Mouse (Mus musculus) kidney, embryonic 14.5 days (tissue): ENCODE results near the gene Cyp2a5. TPM values are rescaled to one million over a fixed set of nuclear protein-coding genes. Genes with fewer than 3 reads are reported as not detected.
"Not testable (repeated sequence)": the region's sequence is repeated elsewhere in the genome, so short reads cannot be mapped to it uniquely, and the experiment has no call there.

Source experiments
- ATAC-seq: fragments of 200-750 bp; cut with Nextera tagmentation; 2 replicates; pipeline ENCODE4 v1.8.0; 2017; ENCODE audit warnings: moderate number of reproducible peaks, mild to moderate bottlenecking, moderate TSS enrichment, moderate library complexity; ENCODE audit not compliant: low FRiP score, low TSS enrichment
- H3K27ac ChIP-seq: fragments of 300-500 bp; sonication (generic); 2 replicates; pipeline ENCODE4 v1.5.1; 2014; ENCODE audit warnings: low read depth, mild to moderate bottlenecking, low read length, moderate library complexity, mixed read lengths
- H3K27me3 ChIP-seq: fragments of 300-500 bp; sonication (generic); 2 replicates; pipeline ENCODE4 v1.6.1; 2014; ENCODE audit warnings: mild to moderate bottlenecking, low read length; ENCODE audit not compliant: control insufficient read depth, insufficient read depth
- H3K36me3 ChIP-seq: fragments of 300-500 bp; sonication (generic); 2 replicates; pipeline ENCODE4 v1.6.1; 2014; ENCODE audit warnings: low read length, mixed read lengths; ENCODE audit not compliant: control insufficient read depth, insufficient read depth
- H3K4me1 ChIP-seq: fragments of 300-500 bp; sonication (generic); 2 replicates; pipeline ENCODE4 v1.6.1; 2014; ENCODE audit warnings: low read length, mixed read lengths; ENCODE audit not compliant: control insufficient read depth, insufficient read depth
- H3K4me2 ChIP-seq: fragments of 300-500 bp; sonication (generic); replicated peaks from 2 replicates; pipeline ENCODE4 v1.6.1; 2014; ENCODE audit warnings: low read depth, mild to moderate bottlenecking, low read length
- H3K4me3 ChIP-seq: fragments of 300-500 bp; sonication (generic); 2 replicates; pipeline ENCODE4 v1.5.1; 2014; ENCODE audit warnings: mild to moderate bottlenecking, low read length
- H3K9ac ChIP-seq: fragments of 300-500 bp; sonication (generic); 2 replicates; pipeline ENCODE4 v1.6.1; 2014; ENCODE audit warnings: low read depth, mild to moderate bottlenecking, low read length, moderate library complexity
- H3K9me3 ChIP-seq: fragments of 300-500 bp; sonication (generic); 2 replicates; pipeline ENCODE4 v1.6.1; 2016; ENCODE audit warnings: low read length; ENCODE audit not compliant: control insufficient read depth
- WGBS: fragments of 180-500 bp; shearing (Covaris S2); extraction: QIAGEN DNeasy Blood & Tissue Kit; methylation state at CpG from one replicate; pipeline ENCODE4 v1.1.7; 2014; 5-methylcytosine and 5-hydroxymethylcytosine counted together
- polyA plus RNA-seq: library from polyadenylated mRNA; unstranded; fragments of >200 nt; fragmentation: Nextera tagmentation; extraction: Ambion mirVana; gene quantifications from 2 replicates; pipeline ENCODE4 v1.2.1, GENCODE M21; 2014

Cyp2a5 gene
- polyA plus RNA-seq = not detected in 2 replicates

DNA sequence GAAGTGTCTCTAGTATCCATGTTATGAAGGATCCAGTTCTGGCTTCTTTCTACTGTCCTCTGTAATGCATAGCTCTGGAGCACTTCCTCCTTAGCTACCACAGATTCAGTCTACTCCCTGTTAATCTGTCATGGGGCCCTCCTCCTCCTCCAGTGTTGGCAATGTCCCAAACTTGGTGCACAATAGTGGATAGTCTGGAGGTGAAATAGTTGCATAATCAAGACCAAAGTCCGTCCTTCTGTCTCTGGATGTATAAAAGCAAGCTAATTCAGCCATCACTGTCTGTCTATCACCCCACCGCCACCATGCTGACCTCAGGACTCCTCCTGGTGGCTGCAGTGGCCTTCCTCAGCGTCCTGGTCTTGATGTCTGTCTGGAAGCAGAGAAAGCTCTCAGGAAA lies at the start of gene Cyp2a5:
Gene Cyp2a5, plus strand, starts transcription at position 247 of the 400 bp plus-strand sequence.
- H3K27ac ChIP-seq, H3K36me3 ChIP-seq, H3K9me3 ChIP-seq, H3K4me2 ChIP-seq, H3K4me1 ChIP-seq, H3K4me3 ChIP-seq, H3K27me3 ChIP-seq, ATAC-seq, H3K9ac ChIP-seq: not testable (repeated sequence)
- WGBS = 88% methylated on average over 3 of the region's 3 CpGs

GRCm38 (mm10) chr7:26786013-26786412 lies 49.1 kb upstream of the Cyp2a5 start:
- ATAC-seq, H3K36me3 ChIP-seq, H3K27ac ChIP-seq, H3K4me1 ChIP-seq, H3K9me3 ChIP-seq, H3K4me3 ChIP-seq, H3K27me3 ChIP-seq, H3K4me2 ChIP-seq, H3K9ac ChIP-seq: not testable (repeated sequence)
- 55% methylated on average over 1 of the region's 1 CpGs for WGBS

DNA sequence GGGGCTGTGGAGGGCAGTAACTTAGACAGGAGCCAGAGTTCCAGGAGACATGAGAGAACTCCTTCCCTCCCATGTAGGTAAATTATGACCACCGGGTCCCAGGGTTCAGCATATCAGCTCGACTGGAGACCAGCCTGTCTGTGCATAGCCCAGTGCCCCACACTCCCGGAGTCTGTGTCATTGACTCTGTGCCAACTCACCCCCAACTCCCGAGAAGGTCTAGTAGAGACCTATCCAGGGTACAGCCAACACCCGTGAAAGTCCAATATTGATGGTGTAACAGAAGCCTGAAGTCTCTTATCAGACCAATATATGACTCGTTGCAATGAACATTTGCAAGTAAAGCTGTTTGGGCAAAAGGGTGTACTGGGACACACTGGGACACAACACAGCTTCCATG lies 45.1 kb upstream of the Cyp2a5 start:
- Histone ChIP-seq H3K36me3 (no peaks in the 10 kb centered on the region), H3K27ac (no peak overlapping the region)
- ATAC-seq = peak; percentile 80; the same call in 1 of the 2 replicates

DNA sequence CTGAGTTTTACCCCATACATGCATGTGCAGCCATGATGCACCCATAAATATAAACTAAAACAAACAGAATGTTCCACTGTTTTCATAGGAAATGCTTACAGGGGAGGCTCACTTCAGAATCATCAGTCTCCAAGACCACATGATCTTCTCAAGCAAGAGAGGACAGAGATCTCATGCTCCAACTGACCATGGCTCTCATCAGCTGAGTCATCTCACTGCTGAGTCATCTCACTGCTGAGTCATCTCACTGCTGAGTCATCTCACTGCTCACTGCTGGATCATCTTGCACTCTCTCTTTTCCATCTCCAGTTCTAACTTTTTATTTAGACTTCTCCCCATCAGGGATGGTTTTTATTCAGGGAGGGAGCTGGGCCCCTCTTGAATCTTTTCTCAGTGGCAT lies 35.0 kb upstream of the Cyp2a5 start:
- H3K4me2 ChIP-seq = no peak overlapping the region
- no peak overlapping the region for H3K27ac ChIP-seq
- H3K4me1 ChIP-seq = no peaks in the 10 kb centered on the region
- no peaks in the 10 kb centered on the region for H3K9me3 ChIP-seq
- no peak for ATAC-seq
- no peaks in the 10 kb centered on the region for H3K36me3 ChIP-seq
- no peaks in the 10 kb centered on the region for H3K27me3 ChIP-seq
- no peak overlapping the region for H3K4me3 ChIP-seq
- H3K9ac ChIP-seq = no peak overlapping the region

More for the DNA sequence above, 45.1 kb upstream of the Cyp2a5 start:
- H3K4me1 ChIP-seq = no peaks in the 10 kb centered on the region
- H3K4me3 ChIP-seq = no peak overlapping the region
- no peak overlapping the region for H3K9ac ChIP-seq
- 28% methylated on average over 6 of the region's 6 CpGs for WGBS
- H3K9me3 ChIP-seq = no peaks in the 10 kb centered on the region
- H3K4me2 ChIP-seq = no peak overlapping the region
- no peaks in the 10 kb centered on the region for H3K27me3 ChIP-seq

- Histone ChIP-seq H3K9me3 (no peaks in the 10 kb centered on the region), H3K27me3 (no peaks in the 10 kb centered on the region), H3K4me2 (no peak overlapping the region), H3K36me3 (no peaks in the 10 kb centered on the region), H3K4me1 (no peaks in the 10 kb centered on the region), H3K27ac (no peak overlapping the region), H3K9ac (no peak overlapping the region), H3K4me3 (no peak overlapping the region)
- WGBS = 96% methylated on average over 1 of the region's 1 CpGs
- ATAC-seq = no peak
These were observed 34.1 kb upstream of the Cyp2a5 start for GRCm38 (mm10) chr7:26800996-26801395.

GRCm38 (mm10) chr7:26808592-26808991 lies 26.5 kb upstream of the Cyp2a5 start, which contains the start of gene Cyp2g1:
Gene Cyp2g1, plus strand, starts transcription at chr7:26808892.
- no peak within 1 kb of the TSS for H3K27ac ChIP-seq
- no peak within 1 kb of the TSS for H3K9ac ChIP-seq
- no peak for ATAC-seq
- H3K9me3 ChIP-seq = no peaks in the 10 kb centered on the region
- H3K4me1 ChIP-seq = no peaks in the 10 kb centered on the region
- 95% methylated on average over 2 of the region's 2 CpGs for WGBS
- H3K4me3 ChIP-seq = no peak within 1 kb of the TSS
- no peaks in the 10 kb centered on the region for H3K27me3 ChIP-seq
- H3K36me3 ChIP-seq = no peaks in the 10 kb centered on the region
- H3K4me2 ChIP-seq = no peak within 1 kb of the TSS

DNA sequence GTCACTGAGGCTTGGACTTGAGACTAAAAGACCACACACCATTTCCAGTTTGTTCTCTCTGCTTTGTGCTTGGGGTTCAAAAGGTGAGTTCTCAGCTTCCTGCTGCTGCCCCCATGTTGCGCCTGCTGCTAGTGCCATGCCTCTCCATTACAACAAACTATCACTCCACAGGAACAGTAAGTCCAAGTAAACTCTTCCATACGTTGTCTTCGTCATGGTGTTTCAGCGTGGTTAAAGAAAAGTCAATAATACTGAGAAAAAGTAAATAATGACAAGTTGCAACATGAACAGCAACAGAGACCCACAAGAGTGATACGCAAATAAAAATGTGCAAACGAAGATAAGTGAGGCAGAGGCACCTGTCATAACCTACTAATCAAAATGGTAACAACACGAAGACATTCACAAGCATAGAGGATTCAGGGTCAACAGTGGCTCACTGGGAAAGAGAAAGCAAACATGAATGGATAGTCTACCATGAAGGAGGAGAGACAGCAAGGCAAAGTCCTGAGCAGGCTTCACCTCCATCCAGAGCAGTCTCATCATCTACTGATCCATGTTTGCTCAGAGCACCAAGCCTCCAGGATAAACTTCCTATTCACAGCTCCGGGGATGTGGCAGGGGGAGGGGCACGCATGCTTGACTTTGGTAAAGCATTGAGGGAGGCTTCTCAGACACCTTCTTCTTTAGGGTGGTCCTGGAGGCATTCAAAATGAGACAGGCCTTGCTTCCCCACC lies 3.4 kb upstream of the Cyp2a5 start:
- H3K4me2 ChIP-seq, H3K27ac ChIP-seq, H3K9ac ChIP-seq, ATAC-seq, H3K4me1 ChIP-seq, H3K4me3 ChIP-seq, H3K9me3 ChIP-seq, H3K27me3 ChIP-seq, H3K36me3 ChIP-seq: not testable (repeated sequence)
- 87% methylated on average over 9 of the region's 9 CpGs for WGBS

- not testable (repeated sequence) for H3K4me3 ChIP-seq, H3K9ac ChIP-seq, H3K4me1 ChIP-seq, H3K27ac ChIP-seq, H3K4me2 ChIP-seq, H3K9me3 ChIP-seq, H3K27me3 ChIP-seq, H3K36me3 ChIP-seq
- peak; percentile 28 for ATAC-seq
- WGBS = 39% methylated on average over 7 of the region's 7 CpGs
These were observed 2.4 kb upstream of the Cyp2a5 start for GRCm38 (mm10) chr7:26832668-26833067.

DNA sequence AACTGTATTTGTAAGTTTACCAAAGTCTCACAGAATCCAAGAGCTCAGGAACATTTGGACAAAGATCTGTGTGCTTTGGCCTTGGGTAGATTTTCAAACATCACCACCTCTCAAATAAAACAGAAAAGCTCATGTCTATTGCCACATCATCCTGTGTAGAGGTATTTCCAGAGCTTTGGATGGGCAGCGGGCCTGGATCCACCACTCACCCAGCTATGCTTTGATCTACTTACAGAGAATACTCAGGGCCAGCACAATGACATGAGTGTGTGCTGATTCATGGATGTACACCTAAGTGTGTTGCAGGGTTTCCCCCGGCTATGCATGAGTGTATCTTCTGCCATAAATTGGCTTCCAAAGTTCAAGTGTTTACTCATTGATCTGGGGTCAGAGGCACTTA lies 8.3 kb downstream of the Cyp2a5 start:
- H3K4me2 ChIP-seq, H3K9me3 ChIP-seq, H3K36me3 ChIP-seq, H3K9ac ChIP-seq, H3K4me1 ChIP-seq, ATAC-seq, H3K4me3 ChIP-seq, H3K27me3 ChIP-seq, H3K27ac ChIP-seq: not testable (repeated sequence)
- WGBS = 80% methylated on average over 2 of the region's 2 CpGs
